Mouse (Mus musculus): ENCODE data around the gene Gfpt1.

Gfpt1 gene

DNA sequence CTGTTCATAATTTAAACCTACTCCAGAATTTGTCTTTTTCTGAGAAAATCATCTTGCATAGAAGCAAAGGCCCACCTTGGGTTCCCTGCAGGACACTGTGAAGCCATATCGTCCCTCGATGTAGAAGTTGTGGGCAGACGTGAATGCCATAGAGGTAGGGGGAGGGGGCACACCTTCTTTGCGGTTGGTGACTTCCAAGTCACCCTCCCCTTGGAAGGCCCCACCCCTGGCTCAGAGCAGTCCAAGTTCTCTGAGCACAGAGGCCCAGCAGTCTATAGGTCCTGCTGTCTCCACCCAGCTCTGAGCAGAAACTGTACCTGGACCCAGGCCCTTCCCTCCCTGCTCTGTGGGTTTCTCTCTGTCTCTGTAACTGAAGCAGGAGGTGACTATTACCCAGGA is 59.3 kb downstream of the Gfpt1 start:
- no peak for DNase-seq

DNA sequence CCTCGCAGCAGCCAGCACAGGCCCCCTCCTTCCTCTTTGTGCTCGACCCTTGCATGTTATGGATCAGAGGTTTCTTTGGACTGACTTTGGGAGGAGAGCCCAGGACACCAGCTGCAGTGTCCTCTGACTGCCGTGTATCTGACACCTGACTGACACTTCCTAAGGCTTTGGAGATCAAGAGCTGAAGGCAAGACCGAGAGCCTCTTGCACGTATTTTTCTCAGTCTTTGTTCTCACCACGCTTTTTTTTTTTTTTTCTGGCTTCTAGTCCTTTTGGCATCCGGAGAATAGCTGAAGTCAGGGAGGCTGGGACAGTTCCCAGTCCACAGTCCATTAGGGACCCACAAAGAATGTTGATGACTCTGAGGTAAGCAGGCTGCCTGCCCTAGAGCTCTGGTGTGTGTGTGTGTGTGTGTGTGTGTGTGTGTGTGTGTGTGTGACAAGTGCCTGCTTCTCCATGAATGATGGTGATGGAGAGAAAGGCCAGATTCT is 59.8 kb downstream of the Gfpt1 start:
- no peak for DNase-seq

- DNase-seq = no peak
Measured at GRCm38 (mm10) chr6:87103314-87103713, 60.7 kb downstream of the Gfpt1 start.

- DNase-seq = no peak
Measured at GRCm38 (mm10) chr6:87104123-87104796, 61.6 kb downstream of the Gfpt1 start, which contains the start of gene D6Ertd527e. D6Ertd527e (plus strand) TSS chr6:87104746.

DNA sequence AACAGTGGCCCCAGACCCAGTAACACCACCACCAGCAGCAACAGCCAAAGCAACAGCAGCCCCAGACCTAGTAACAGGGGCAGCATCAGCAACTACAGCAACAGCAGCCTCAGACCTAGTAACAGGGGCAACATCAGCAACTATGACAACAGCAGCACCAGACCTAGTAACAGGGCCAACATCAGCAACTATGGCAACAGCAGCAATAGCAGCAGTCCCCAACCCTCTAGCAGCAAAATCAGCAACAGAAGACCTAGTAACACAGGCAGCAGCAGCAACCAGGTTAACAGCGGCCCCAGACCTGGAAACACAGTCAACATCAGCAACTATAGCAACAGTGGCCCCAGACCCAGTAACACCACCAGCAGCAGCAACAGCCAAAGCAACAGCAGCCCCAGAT is 68.8 kb downstream of the Gfpt1 start:
- no peak for DNase-seq

DNA sequence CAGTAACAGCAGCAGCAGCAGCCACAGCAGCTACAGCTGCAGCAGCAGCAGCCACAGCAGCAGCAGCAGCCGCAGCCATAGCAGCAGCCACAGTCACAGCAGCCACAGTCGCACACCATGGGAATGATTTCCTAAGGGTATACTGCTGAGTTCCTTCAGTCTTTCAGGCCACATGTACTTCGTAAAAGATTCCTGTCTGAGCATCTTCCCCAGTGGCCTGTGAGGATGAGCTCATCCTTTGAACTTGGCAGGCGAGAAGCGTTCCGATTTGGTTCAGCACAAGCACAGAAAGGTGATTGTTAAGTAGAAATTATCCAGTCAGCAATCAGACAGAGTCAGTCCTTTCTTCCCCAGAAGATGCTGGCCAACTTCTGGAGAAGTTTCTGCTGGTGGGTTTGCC is 69.5 kb downstream of the Gfpt1 start:
- no peak for DNase-seq

DNA sequence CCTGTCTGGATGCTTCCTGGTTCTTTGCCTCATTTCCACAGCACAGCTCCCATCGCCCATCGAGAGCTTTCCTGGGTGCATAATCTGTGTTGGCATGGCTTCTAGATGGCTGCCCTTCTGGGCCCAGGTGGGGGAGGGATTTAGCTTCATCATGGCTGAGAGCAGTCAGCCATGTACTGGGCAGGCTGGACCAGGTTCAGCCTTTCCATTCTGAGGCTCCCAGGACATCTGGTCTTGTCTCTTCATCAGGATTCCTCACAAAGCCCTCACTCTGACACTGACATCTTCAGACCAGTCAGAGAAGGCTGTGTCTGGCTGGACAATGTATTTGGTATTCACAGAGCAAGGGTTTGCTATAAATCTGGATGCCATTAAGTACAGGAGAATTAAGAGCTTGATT is 73.3 kb downstream of the Gfpt1 start:
- no peak for DNase-seq

DNA sequence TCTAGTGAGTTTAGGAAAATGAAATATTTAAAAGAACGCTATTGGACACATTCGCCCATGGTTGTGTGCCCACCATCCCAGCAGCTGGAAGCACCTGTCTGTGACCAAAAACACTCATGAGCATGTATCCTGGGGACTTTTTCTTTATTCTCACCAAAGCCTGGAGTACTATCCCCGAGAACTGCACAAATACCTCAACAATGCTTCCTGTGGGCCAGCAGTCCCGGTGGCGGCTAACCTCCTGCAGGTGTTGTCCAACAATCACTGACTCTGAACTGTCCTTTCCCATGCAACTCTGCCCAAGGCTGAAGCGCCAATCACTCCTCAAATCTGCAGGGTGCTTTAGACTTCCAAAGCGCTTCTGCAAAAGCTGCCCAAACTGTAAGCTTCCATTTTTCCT is 74.0 kb downstream of the Gfpt1 start:
- DNase-seq = no peak

DNA sequence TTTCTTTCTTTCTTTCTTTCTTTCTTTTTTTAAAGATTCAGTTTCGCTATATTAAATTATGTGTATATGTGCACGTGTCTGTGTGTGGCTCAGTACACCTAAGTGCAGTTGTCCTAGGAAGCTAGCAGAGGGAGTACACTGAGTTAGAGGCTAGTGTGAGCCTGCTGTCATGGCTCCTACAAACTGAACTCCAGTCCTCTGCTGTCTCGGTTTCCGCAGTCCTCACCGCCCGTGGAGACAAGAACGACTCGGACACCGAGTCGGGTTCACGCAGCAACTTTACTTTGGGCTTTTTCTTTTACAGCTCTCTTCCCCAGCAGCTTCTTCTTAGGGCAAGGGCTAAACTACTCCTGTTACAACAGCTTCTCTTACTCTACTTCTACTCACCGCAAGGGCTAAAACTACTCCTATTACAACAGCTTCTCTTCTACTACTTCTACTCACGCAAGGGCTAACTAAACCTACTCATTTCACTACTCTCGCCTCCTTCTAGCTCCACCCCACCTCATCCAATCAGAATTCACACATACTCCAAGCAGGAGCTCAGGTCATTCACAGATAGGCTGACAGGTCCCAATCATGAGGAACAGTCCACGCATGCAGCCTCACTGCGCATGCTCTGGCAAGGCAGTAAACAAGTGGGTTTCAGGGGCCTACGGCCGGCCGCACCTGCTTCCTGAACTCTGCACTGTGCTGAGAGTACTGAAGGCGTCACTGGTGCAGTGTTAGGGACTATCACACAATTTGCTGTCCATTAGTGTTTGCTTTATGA is 76.6 kb downstream of the Gfpt1 start:
- DNase-seq = no peak

- no peak for DNase-seq
Measured at GRCm38 (mm10) chr6:87119975-87120374, 77.3 kb downstream of the Gfpt1 start.

- no peak for DNase-seq
Measured at GRCm38 (mm10) chr6:87120661-87121060, 78.0 kb downstream of the Gfpt1 start.

DNA sequence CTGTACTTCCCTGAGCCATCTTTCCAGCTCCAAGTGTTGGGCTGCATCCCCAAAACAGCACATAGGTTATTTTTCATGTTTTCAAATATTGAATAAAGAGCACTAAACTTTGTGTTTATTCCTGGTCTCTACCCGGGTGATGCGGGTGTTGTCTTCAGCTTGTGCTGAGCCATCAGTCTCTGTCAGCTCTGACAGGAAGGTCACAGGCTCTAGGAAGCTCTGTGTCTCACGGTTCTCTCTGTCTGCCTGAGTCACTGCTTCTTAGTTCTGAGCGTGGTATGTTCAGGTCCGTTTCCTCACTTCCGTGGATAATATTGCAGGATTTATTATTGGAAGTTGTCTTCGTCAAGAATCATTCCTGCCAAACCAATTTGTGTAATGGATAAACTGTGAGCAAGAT is 79.3 kb downstream of the Gfpt1 start:
- no peak for DNase-seq

DNA sequence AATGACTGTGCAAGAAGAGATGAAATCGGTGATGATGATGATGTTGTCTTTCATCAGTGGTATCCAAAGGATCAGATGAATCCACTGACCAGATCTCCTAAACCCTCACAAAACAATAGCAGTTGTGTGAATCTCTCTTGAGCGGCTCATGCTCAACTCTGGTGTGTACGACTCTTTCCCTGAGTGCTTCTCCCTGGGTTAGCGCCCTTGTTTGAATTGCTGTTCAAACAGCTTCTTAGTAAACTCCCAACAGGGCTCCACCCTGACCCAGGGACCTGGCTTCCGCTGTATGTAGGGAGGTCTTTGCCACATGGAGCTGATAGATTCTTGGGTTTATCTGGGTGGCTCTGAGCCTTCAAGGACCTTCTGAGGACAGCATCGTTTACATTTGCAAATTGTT is 80.8 kb downstream of the Gfpt1 start:
- DNase-seq = no peak

DNA sequence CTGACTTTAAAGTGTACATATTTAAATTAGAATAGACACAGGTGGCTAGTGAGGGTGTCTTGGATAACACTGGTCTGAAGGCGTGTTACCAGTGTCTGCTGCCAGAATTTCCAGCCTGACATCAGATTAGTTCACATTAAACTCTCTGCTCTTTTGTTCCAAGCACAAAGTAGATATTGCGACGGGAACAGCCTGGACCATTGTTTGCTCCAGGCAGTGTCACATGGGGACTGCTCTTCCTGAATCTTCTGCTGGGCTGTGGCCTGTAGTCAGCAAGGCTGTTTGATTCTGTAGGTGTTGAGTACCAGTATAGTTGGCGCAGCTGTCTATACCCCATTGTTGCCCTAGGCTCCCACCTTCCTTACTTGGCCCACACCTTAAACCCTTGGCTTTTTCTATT is 81.3 kb downstream of the Gfpt1 start:
- no peak for DNase-seq

DNA sequence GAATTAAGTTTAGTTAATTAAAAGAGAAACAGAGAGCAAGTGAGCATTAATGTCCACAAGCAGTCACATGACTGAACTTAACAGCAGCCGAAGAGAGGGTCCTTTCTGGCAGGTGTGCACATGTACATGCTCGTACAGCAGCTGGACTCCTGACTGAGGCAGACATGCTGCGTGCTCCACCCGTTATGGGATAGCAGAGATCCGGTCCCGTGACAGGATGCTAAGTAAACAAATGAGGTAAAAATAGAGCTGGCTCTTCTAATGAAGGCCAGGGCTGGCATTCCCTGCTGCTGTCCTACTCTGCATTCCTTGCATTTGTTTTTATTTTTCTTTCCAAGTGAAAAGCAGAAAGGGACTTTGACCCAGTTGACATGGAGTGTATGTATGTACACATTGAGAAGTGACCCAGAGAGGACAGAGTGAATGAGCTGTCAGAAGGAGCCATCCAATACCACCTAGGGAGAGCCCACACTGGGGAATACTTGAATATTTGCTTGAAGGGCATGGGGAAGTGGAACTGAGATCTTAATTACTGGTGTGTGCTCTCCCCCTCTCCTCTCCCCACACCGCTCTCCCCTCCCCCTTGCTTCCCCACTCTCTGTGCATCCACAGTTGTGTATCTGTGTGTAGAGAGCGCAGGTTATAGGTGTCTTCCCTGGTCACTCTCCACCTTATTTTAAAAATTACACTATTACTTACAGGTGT is 84.6 kb downstream of the Gfpt1 start:
- DNase-seq = no peak

DNA sequence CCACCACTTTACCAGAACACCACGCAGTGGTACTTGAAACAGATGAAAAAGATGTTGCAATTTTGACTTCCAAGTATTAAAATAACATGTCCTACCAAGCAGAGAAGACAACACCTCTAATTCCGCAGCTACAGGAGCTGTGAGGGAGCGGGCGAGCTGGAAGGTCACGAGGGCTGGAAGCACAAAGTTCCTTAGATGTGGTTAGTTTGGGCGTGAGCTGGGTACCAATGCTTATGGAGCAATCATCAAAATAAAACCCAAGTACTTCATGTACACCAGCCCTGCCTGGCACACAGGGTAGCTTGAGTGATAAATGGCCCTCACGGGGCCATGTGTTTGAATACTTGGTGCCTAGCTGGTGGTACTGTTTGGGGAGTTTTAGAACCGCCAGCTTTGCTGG is 87.2 kb downstream of the Gfpt1 start:
- DNase-seq = no peak

GRCm38 (mm10) chr6:87130628-87131027 is 88.0 kb downstream of the Gfpt1 start:
- DNase-seq = no peak

GRCm38 (mm10) chr6:87131078-87131477 is 88.4 kb downstream of the Gfpt1 start:
- no peak for DNase-seq

DNA sequence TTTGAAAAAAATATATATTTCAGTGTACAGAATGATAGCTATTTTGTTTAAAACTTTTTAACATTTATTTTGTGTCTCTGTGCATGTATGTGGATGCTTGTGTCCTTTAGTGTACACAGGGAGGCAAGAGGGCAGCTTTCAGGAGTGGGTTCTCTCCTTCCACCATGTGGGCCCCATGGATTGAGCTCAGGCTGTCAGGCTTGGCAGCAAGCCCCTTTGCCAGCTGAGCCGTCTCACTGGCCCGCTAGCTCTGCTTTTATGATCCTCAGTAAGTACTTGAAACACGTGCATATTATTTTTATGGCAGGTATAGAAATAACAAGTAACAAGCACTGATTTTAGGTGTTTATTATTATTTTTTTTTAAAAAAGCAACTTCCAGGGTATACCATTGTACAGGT is 90.9 kb downstream of the Gfpt1 start:
- no peak for DNase-seq

DNA sequence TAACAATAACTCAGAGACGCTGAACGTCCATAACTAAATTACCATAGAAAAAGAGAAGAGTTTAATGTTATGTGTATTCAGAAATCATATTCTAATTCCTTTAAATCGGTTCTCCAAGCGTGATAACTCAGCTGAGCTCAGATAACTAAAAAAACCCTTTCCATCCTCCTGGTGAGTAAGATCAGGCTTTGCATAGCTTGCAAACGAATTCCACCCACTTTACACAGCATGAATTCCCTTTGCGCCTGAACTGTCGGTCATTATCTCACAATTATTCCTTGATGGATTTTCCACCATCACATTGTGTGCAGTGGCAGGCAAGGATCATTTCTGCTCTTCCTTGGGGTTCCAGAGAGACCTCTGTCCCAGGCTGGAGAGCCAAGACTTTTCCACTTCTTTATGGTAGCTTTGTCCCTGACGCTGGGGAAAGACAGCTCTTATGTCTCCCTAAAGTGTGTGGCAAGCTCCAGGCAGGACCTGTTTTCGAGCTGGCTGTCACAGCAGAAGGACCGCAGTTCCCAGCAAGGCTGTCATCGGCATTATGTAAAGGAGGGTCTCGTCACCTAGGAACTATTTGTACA is 91.4 kb downstream of the Gfpt1 start:
- no peak for DNase-seq

DNA sequence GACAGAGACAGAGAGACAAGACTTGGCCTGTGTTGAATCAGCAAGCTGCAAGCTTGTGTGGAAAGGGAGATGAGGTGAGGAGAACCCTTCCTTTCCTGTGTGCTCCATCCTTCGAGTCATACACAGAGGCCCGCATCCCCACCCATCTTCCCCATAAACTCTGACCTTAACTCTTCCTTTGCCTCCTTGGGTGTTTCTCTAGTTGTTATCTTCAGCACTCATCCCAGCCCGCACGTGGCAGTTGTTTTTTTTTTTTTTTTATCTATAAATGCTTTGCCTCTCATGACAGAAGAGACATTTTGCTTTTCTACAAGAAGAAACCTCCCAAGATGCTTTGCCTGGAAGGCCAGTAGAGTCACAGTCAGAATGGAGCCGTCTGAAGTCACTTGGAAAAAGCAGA is 95.8 kb downstream of the Gfpt1 start:
- DNase-seq = no peak

GRCm38 (mm10) chr6:87139796-87140553 is 97.3 kb downstream of the Gfpt1 start:
- no peak for DNase-seq

Data from cerebellum, postnatal 36 days (tissue).